Mouse (Mus musculus): Measurements from ENCODE around the gene Mllt3. TPM values are rescaled to one million over a fixed set of nuclear protein-coding genes. Genes with fewer than 3 reads are reported as not detected.

Gene Mllt3
- total RNA-seq, 2 experiments from 2014 or later, result 52.2 to 56.0 TPM

GRCm38 (mm10) chr4:87953268-87953667 is 79.9 kb downstream of the Mllt3 start:
- DNase-seq, result no peak

DNA sequence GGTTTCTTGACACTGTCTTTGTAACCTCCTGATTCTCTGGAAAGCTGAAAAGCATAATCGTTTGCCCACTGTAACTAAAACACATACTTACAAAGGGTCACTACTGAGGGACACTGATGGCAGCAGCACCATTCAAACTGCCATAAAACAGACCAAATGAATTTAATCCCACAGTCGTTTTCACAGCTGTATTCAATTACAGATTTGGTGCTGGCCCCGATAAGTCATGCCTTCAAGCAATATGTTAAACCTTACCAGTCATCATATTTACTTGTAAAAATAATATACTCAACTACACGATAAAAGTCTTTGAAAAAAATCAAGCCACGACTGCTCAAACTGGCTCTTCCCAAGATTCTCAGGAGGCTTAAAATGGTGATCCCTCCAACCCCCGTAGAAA is 83.7 kb downstream of the Mllt3 start:
- no peak for DNase-seq

- DNase-seq, result no peak
Observed at GRCm38 (mm10) chr4:87944320-87944719, 88.8 kb downstream of the Mllt3 start.

GRCm38 (mm10) chr4:87942921-87943403 is 90.2 kb downstream of the Mllt3 start:
- DNase-seq, result no peak

DNA sequence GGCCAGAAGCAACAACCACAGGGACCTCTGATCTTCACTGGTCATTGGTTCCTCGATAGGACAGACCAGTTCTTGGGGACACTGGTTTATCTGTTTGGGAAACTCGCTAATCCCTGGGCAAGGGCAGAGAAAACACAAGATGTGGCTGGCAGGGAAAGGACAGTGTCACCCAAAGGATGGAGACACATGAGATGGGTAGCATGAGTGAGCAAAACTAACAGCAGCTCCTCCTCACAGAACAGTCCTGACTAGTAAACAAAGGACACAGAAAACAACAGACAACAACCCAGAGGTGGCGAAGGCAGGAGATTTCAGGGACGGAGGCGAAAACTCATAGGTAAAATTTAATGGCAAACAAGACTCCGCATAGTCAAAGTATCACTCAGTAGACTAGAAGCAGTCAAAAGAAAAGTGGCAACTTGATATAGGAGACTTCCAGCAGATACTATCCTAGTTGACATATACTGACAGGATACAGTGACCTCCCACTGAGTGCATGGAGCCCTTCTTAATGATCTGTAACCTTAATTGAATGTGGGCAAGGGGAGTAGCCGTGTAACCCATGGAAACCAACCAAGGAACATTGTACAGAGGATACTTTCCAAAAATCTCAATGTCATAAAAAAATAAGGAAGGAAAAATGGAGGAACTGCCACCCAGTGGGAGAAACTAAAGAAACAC is 93.5 kb downstream of the Mllt3 start:
- no peak for DNase-seq

GRCm38 (mm10) chr4:87936326-87936725 is 96.8 kb downstream of the Mllt3 start:
- no peak for DNase-seq

DNA sequence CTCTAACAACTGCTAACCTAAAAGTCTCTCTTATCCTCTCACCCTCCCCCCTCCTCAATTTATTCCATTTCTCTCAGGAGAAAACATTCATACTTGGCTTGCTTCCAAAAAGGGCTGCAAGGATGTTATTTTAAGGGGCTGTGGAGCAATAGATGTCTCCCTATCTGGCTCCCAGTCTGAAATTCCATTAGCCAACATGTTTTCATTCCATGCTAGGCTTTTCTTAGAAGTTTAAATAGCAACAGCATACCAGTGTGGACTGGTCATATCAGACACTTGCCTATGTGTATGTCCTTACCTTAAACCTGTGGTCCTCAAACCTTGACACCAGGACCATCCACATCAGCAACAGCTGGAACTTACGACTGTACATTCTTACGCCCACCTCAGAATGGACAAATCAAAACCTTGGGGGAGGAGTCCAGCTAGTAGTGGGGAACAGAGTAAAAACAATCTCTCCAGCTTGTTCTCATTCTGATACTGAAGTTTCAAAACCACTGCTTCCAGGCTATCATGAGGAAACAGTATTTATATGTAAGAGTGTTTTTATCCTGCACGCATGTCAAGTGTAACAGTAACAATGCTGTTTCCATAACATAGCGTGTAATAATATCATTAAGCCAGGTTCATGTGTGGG is 99.3 kb downstream of the Mllt3 start:
- DNase-seq, result no peak

- no peak for DNase-seq
Observed at GRCm38 (mm10) chr4:87930356-87931245, 102.6 kb downstream of the Mllt3 start.

DNA sequence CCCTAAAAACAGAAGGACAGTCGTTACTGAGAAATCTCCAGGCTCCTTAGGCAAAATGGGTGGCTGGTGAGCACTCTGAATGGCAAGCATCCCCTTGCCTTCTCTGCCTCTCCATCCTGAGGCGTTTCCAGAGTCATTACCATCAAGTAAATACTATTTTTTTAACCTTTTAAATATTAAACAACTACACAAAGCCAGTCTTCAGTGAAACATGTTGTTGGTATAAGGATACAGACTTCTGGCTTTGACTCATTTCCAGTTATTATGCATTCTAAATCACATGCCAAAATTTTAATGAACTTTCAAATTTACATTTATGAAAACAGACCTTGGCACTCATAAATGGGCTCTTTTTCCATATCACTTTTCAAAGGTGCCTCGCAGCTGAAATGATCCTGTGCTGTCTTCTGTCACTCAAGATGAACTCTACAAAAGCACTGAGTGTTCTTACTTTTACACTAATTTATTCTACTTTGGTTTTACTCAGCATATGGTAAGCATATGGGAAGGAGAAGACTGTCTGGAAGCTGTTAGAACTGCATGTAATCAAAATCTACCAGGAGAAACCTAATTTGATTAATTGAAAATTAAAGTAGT is 104.5 kb downstream of the Mllt3 start:
- DNase-seq, result no peak

GRCm38 (mm10) chr4:87927354-87927753 is 105.8 kb downstream of the Mllt3 start:
- DNase-seq, result no peak

DNA sequence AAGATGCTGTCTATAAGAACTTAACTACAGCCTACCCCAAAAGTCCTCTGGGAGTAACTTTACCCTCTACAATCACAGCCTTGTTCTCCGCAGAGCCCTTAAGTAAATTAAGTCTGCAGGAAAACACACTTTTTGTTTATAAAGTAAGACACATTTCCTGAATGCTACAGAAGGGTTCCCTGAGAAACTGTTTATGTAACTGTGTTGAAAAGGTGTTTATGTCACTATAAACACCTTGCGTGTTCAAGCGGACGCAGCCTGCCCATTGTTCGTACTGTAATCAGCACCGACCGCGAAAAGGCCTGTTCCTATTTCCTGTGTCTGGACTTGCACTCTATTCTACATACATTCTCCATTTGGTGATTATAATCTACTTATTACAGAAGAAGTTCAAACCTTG is 112.5 kb downstream of the Mllt3 start:
- no peak for DNase-seq

GRCm38 (mm10) chr4:87911172-87911994 is 121.8 kb downstream of the Mllt3 start:
- no peak for DNase-seq

DNA sequence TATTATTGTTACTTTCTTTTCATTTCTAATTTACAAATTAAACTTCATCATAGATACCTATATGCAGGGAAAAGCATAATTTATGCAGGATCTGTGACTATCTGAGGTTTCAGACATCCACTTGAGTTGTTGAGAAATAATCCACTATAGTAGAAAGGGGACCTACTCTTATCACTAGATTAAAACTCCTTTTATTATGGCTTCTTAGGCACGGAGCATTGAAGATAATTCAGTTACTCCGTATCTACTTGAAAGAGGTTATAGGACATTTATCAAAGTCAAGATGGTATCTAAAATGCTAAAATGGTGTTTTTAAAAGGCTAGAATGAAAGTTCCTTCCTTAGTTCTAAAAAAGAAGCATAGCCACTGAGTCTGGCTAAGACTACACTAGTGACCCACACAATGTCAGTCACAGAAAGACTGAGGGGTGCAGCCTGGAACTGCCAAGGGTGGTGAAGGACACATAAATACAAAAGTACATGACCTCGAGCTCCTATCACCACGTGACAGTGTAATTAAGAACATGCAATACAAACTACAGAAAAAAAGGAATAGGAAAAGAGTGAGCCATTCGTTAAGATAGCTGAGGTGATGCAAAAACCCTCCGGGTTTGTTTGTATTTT is 127.9 kb downstream of the Mllt3 start:
- no peak for DNase-seq

GRCm38 (mm10) chr4:87904722-87905121 is 128.4 kb downstream of the Mllt3 start:
- DNase-seq, result no peak

- no peak for DNase-seq
Observed at GRCm38 (mm10) chr4:87902584-87902983, 130.6 kb downstream of the Mllt3 start.

DNA sequence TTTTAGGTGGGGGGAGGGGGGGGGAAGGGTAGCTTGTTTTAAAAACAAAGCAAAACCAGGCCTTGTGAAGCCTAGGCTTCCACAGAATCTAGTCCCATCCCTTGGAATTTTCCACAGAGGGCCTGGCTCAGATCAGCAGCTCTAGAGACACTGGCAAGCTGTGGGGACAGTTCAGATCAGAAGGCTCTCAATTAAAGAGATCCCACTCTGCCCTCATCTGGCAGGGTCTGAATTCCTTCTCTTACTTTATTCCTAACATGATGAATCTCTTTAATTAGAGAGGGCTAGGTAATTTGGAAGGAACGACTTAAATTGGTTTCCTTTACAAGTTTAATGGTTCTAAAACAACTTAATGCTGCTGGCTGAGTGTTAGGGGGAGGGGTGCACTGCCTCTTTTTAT is 132.0 kb downstream of the Mllt3 start:
- no peak for DNase-seq

GRCm38 (mm10) chr4:87893498-87893897 is 139.7 kb downstream of the Mllt3 start:
- DNase-seq, result no peak

- DNase-seq, result no peak
Observed at GRCm38 (mm10) chr4:87893012-87893411, 140.2 kb downstream of the Mllt3 start.

DNA sequence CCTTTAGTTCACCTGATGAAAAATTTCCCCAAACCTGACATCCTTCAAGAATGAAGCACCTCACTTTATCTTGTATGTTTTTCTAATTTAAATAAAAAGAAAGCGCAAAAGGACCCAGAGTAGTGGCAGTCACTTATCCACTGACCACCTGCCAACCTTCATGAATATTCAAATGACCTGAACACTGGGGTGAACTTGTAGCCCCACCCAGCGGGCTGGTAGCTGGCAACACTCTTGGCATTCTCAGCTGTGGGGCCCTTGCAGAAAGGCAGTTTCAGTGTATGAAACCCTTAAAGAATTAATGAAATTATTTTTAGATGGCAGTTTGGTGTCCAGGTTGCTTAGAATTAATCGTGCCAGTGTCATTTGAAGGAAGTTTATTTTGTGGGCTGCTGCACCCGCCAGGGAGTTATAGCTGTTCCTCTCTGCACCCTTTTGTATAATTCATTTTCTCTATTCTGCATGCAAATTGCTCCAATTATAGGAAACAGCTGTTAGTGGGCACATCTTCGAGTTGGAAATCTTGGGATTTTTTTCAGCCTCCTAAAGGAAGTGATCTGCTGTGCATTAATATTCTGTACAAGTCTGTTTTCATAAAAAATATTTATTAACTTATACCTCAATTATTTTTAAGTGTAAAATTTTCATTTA is 149.8 kb downstream of the Mllt3 start:
- peak in 1 of 2 experiments; percentile 20 for DNase-seq

DNA sequence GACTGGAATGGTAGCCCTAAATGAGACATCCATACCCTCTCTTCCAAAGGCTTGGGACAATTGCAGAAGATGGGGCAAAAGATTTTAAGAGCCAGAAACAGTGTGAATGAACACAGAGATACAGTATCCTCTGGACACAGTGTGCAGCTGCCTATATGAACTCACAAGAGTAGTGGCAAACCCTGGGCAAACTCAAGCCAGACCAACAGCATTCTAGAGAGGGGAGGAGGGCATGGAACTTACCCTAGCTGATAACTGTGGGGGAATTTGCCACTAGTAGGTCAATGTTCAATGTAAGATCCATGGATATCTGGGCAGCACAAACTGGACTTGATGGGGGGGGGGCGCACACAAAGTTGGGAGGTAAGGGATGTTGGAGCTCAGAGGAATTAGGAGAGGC is 151.2 kb downstream of the Mllt3 start:
- DNase-seq, result no peak

GRCm38 (mm10) chr4:87881583-87881982 is 151.6 kb downstream of the Mllt3 start:
- DNase-seq, result no peak
